Mouse (Mus musculus) left cerebral cortex, postnatal 14 days (tissue): Measurements from ENCODE around the gene Dgcr6. TPM values are rescaled to one million over a fixed set of nuclear protein-coding genes. Genes with fewer than 3 reads are reported as not detected.
A peak's percentile ranks its signal among the peaks of the same experiment; 100 is the strongest.
"Not testable (repeated sequence)": the region's sequence is repeated elsewhere in the genome, so short reads cannot be mapped to it uniquely, and the experiment has no call there.

Source experiments
- DNase-seq, 2 experiments: peaks; one replicate each; pipeline ENCODE4 v3.0.0; 2021 to 2022; ENCODE audit warnings: low spot score in 2 of 2, mixed read lengths in 1 of 2
- intact Hi-C: fragments of 180-260 bp; cut with DNase I; formaldehyde crosslinking; loops from one replicate; pipeline ENCODE4 v1.15.1; 2025
- long read RNA-seq, 2 experiments: library from polyadenylated mRNA; stranded (forward); transcript quantifications; one replicate each; pipeline ENCODE4 v2.0.0; 2021
- total RNA-seq, 2 experiments: library from RNA; stranded (reverse); gene quantifications; 2 replicates each; pipeline ENCODE4 v1.2.3; 2021

The Dgcr6 gene
- total RNA-seq: 100 to 1,000 TPM; 103 to 111 TPM
- long read RNA-seq, experiment 1, transcript Dgcr6-203 (6 exons, 1,280 nt): minor isoform, 6 of 152 reads
- long read RNA-seq, experiment 1, transcript Dgcr6-206 (5 exons, 1,086 nt): major isoform, 79 of 152 reads
- long read RNA-seq, experiment 1, transcript Dgcr6-201 (5 exons, 1,050 nt): minor isoform, 28 of 152 reads
- long read RNA-seq, experiment 1, partial matches to known transcripts: 20 of 152 reads
- long read RNA-seq, experiment 1, other reads (novel, unspliced or antisense): 18 of 152 reads
- long read RNA-seq, experiment 2, transcript Dgcr6-201 (5 exons, 1,050 nt): minor isoform, 14 of 127 reads
- long read RNA-seq, experiment 2, transcript Dgcr6-206 (5 exons, 1,086 nt): major isoform, 83 of 127 reads
- long read RNA-seq, experiment 2, partial matches to known transcripts: 12 of 127 reads
- long read RNA-seq, experiment 2, other reads (novel, unspliced or antisense): 16 of 127 reads

- intact Hi-C loops: loop anchor here (2.0 kb wide), 1 partner anchor 158 kb away; no protein-coding TSS in a partner anchor
- DNase-seq: peak; percentile 89 to 91
Observed at GRCm38 (mm10) chr16:18052731-18053202, at the start of gene Dgcr6. Gene Dgcr6 (plus strand): TSS chr16:18052860.

- intact Hi-C loops: no loop called here
- no peak for DNase-seq
Observed at GRCm38 (mm10) chr16:18004589-18004988, 48.1 kb upstream of the Dgcr6 start.

GRCm38 (mm10) chr16:18007083-18007482 is 45.6 kb upstream of the Dgcr6 start:
- DNase-seq: no peak
- intact Hi-C loops: no loop called here

- intact Hi-C loops: no loop called here
- no peak for DNase-seq
Observed at GRCm38 (mm10) chr16:18011101-18011500, 41.6 kb upstream of the Dgcr6 start.

- DNase-seq, intact Hi-C loops: not testable (repeated sequence)
Observed at GRCm38 (mm10) chr16:18016482-18016881, 36.2 kb upstream of the Dgcr6 start.

- no peak for DNase-seq
- intact Hi-C loops: no loop called here
Observed at GRCm38 (mm10) chr16:18022780-18023557, 29.7 kb upstream of the Dgcr6 start.

GRCm38 (mm10) chr16:18027371-18027770 is 25.3 kb upstream of the Dgcr6 start:
- intact Hi-C loops: no loop called here
- DNase-seq: no peak

GRCm38 (mm10) chr16:18031752-18032151 is 20.9 kb upstream of the Dgcr6 start:
- DNase-seq: peak in 1 of 2 experiments; percentile 28

GRCm38 (mm10) chr16:18033289-18033688 is 19.4 kb upstream of the Dgcr6 start:
- DNase-seq: peak; percentile 34 to 74
- intact Hi-C loops: no loop called here

More at GRCm38 (mm10) chr16:18031752-18032151, 20.9 kb upstream of the Dgcr6 start:
- intact Hi-C loops: no loop called here

GRCm38 (mm10) chr16:18034286-18034685 is 18.4 kb upstream of the Dgcr6 start:
- DNase-seq: no peak
- intact Hi-C loops: no loop called here

- peak; percentile 61 to 66 for DNase-seq
Observed at GRCm38 (mm10) chr16:18036425-18036955, 16.2 kb upstream of the Dgcr6 start.

GRCm38 (mm10) chr16:18037025-18037424 is 15.6 kb upstream of the Dgcr6 start:
- intact Hi-C loops: loop anchor here (5.0 kb wide), 1 partner anchor 110 kb away; the partner anchor contains the start of gene Slc25a1
- no peak for DNase-seq

More at GRCm38 (mm10) chr16:18036425-18036955, 16.2 kb upstream of the Dgcr6 start:
- intact Hi-C loops: loop anchor here (5.0 kb wide), 1 partner anchor 109 kb away; the partner anchor contains the start of gene Slc25a1

GRCm38 (mm10) chr16:18044991-18045390 is 7.7 kb upstream of the Dgcr6 start:
- intact Hi-C loops: no loop called here
- no peak for DNase-seq

GRCm38 (mm10) chr16:18047660-18048059 is 5.0 kb upstream of the Dgcr6 start:
- intact Hi-C loops: loop anchor here (2.0 kb wide), 1 partner anchor 137 kb away; the partner anchor contains the start of gene Ess2
- DNase-seq: peak; percentile 67 to 68

- DNase-seq: no peak
- intact Hi-C loops: no loop called here
Observed at GRCm38 (mm10) chr16:18048071-18048470, 4.6 kb upstream of the Dgcr6 start.

- no peak for DNase-seq
- intact Hi-C loops: loop anchor here (2.0 kb wide), 1 partner anchor 158 kb away; no protein-coding TSS in a partner anchor
Observed at GRCm38 (mm10) chr16:18052322-18052721, 338 bp upstream of the Dgcr6 start.

GRCm38 (mm10) chr16:18056215-18056614 is 3.6 kb downstream of the Dgcr6 start:
- no peak for DNase-seq
- intact Hi-C loops: no loop called here

GRCm38 (mm10) chr16:18058331-18058731 is 5.7 kb downstream of the Dgcr6 start:
- no peak for DNase-seq
- intact Hi-C loops: no loop called here

GRCm38 (mm10) chr16:18059243-18059642 is 6.6 kb downstream of the Dgcr6 start:
- intact Hi-C loops: no loop called here
- no peak for DNase-seq
